Mouse (Mus musculus) liver, adult 2 months (tissue): Measurements from ENCODE around the gene Gnl3l.

Source experiments
- CTCF ChIP-seq: fragments of 200-500 bp; IDR thresholded peaks from 2 replicates; pipeline ENCODE4 v1.5.1; 2011; ENCODE audit warnings: low read depth, low read length, control low read depth
- POLR2A ChIP-seq: fragments of 200-500 bp; IDR thresholded peaks from 2 replicates; pipeline ENCODE4 v1.6.1; 2011; ENCODE audit warnings: low read length, control low read depth; ENCODE audit not compliant: insufficient read depth; ENCODE audit errors: extremely low read depth

DNA sequence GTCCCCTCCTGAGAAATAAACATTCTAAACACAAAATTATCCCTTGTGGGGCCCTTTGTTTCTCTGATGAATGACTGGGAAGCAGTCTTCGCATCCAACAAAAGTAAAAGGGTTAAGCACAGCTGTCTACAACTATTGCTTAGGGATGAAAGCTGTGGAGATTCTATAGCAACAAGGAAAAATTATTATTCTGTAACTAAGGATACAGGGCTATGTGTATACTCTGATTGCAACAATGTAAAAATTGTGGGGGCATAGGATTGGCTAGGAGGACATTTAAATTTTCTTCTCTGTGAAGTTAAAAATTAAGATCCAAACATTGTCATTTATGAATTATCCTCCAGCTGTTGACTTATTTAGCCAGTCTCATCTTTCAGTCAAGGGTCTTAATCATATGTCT, 61.1 kb downstream of the Gnl3l start:
- TF ChIP-seq CTCF: no peak
- TF ChIP-seq POLR2A: no peak
